Mouse (Mus musculus) liver, postnatal 0 days (tissue): ENCODE measurements around the gene Clasp1. TPM values are rescaled to one million over a fixed set of nuclear protein-coding genes. Genes with fewer than 3 reads are reported as not detected.
A peak's percentile ranks its signal among the peaks of the same experiment; 100 is the strongest.

ENCODE experiments used
- ATAC-seq: fragments of 200-750 bp; cut with Nextera tagmentation; 2 replicates; pipeline ENCODE4 v1.8.0; 2017; ENCODE audit warnings: mild to moderate bottlenecking, moderate library complexity
- DNase-seq: peaks from one replicate; pipeline ENCODE4 v3.0.0-alpha.2; 2016
- H3K27ac ChIP-seq: fragments of 300-500 bp; sonication (generic); 2 replicates; pipeline ENCODE4 v1.5.1; 2014; ENCODE audit warnings: antibody characterized with exemption, moderate library complexity, mild to moderate bottlenecking, low read depth
- H3K27me3 ChIP-seq: fragments of 300-500 bp; sonication (generic); 2 replicates; pipeline ENCODE4 v1.6.1; 2014; ENCODE audit warnings: low read length, control low read depth, mixed read lengths; ENCODE audit not compliant: insufficient read depth
- H3K36me3 ChIP-seq: fragments of 300-500 bp; sonication (generic); replicated peaks from 2 replicates; pipeline ENCODE4 v1.6.1; 2014; ENCODE audit warnings: mild to moderate bottlenecking, control low read depth, low read length, moderate library complexity, mixed read lengths; ENCODE audit not compliant: insufficient read depth
- H3K4me1 ChIP-seq: fragments of 300-500 bp; sonication (generic); 2 replicates; pipeline ENCODE4 v1.6.1; 2014; ENCODE audit warnings: antibody characterized with exemption, mild to moderate bottlenecking, control low read depth; ENCODE audit not compliant: insufficient read depth
- H3K4me2 ChIP-seq: fragments of 300-500 bp; sonication (generic); 2 replicates; pipeline ENCODE4 v1.6.1; 2014; ENCODE audit warnings: low read depth, mild to moderate bottlenecking, low read length, moderate library complexity, mixed read lengths
- H3K4me3 ChIP-seq: fragments of 300-500 bp; sonication (generic); 2 replicates; pipeline ENCODE4 v1.5.1; 2014; ENCODE audit warnings: low read depth, low read length
- H3K9ac ChIP-seq: fragments of 300-500 bp; sonication (generic); replicated peaks from 2 replicates; pipeline ENCODE4 v1.6.1; 2014; ENCODE audit warnings: mild to moderate bottlenecking, moderate library complexity
- H3K9me3 ChIP-seq: fragments of 300-500 bp; sonication (generic); 2 replicates; pipeline ENCODE4 v1.6.1; 2016; ENCODE audit warnings: mild to moderate bottlenecking, control low read depth, low read length, mixed read lengths
- CTCF ChIP-seq: sonication (generic); IDR thresholded peaks from 2 replicates; pipeline ENCODE4 v1.5.1; 2016; ENCODE audit warnings: antibody characterized with exemption, low read depth
- EP300 ChIP-seq: IDR thresholded peaks from 2 replicates; pipeline ENCODE4 v1.6.1; 2016; ENCODE audit warnings: antibody characterized with exemption, low read depth, mild to moderate bottlenecking
- WGBS: fragments of 180-500 bp; shearing (Covaris S2); extraction: QIAGEN DNeasy Blood & Tissue Kit; methylation state at CpG from one replicate; pipeline ENCODE4 v1.1.7; 2014; ENCODE audit not compliant: insufficient replicate concordance; 5-methylcytosine and 5-hydroxymethylcytosine counted together
- polyA plus RNA-seq: library from polyadenylated mRNA; unstranded; fragments of >200 nt; fragmentation: Nextera tagmentation; extraction: Ambion mirVana; gene quantifications from 2 replicates; pipeline ENCODE4 v1.2.1, GENCODE M21; 2015

Clasp1 gene
- polyA plus RNA-seq, 1 experiment from 2014 or later = 6.4 TPM

GRCm38 (mm10) chr1:118505746-118506145 lies 116.9 kb downstream of the Clasp1 start:
- Histone ChIP-seq H3K36me3 (peaks cover 82% of the 10 kb centered on the region), H3K4me3 (no peak overlapping the region), H3K4me1 (no peaks in the 10 kb centered on the region), H3K27ac (no peak overlapping the region), H3K4me2 (no peak overlapping the region), H3K9me3 (no peaks in the 10 kb centered on the region), H3K27me3 (no peaks in the 10 kb centered on the region), H3K9ac (no peak overlapping the region)
- 74% methylated on average over 1 of the region's 1 CpGs for WGBS
- no peak for ATAC-seq
- TF ChIP-seq EP300 (no peak), CTCF (peak; percentile 27)
- DNase-seq = no peak

- no peak for DNase-seq
- Histone ChIP-seq H3K27me3 (no peaks in the 10 kb centered on the region), H3K4me3 (no peak overlapping the region), H3K36me3 (peaks cover 71% of the 10 kb centered on the region), H3K4me2 (no peak overlapping the region), H3K9me3 (no peaks in the 10 kb centered on the region), H3K9ac (no peak overlapping the region), H3K4me1 (no peaks in the 10 kb centered on the region), H3K27ac (no peak overlapping the region)
- ATAC-seq = no peak
- TF ChIP-seq CTCF (no peak), EP300 (no peak)
- WGBS = 89% methylated on average over 3 of the region's 3 CpGs
Measured at GRCm38 (mm10) chr1:118510996-118511395, 122.1 kb downstream of the Clasp1 start.

- Histone ChIP-seq H3K27me3 (no peaks in the 10 kb centered on the region), H3K36me3 (peaks cover 71% of the 10 kb centered on the region), H3K9ac (no peak overlapping the region), H3K9me3 (no peaks in the 10 kb centered on the region), H3K4me1 (no peaks in the 10 kb centered on the region), H3K4me2 (no peak overlapping the region), H3K4me3 (no peak overlapping the region), H3K27ac (no peak overlapping the region)
- no peak for TF ChIP-seq EP300
- DNase-seq (no peak), ATAC-seq (no peak)
- WGBS = 88% methylated on average over 8 of the region's 8 CpGs
Measured at GRCm38 (mm10) chr1:118511738-118512530, 123.1 kb downstream of the Clasp1 start.

GRCm38 (mm10) chr1:118516256-118516655 lies 127.4 kb downstream of the Clasp1 start:
- no peak overlapping the region for H3K4me3 ChIP-seq
- H3K9me3 ChIP-seq = no peaks in the 10 kb centered on the region
- 85% methylated on average over 7 of the region's 7 CpGs for WGBS
- no peak for DNase-seq
- no peak for TF ChIP-seq CTCF
- no peak for TF ChIP-seq EP300
- no peak for ATAC-seq
- no peak overlapping the region for H3K4me2 ChIP-seq
- H3K9ac ChIP-seq = no peak overlapping the region
- H3K4me1 ChIP-seq = no peaks in the 10 kb centered on the region
- no peaks in the 10 kb centered on the region for H3K27me3 ChIP-seq
- H3K27ac ChIP-seq = no peak overlapping the region
- H3K36me3 ChIP-seq = peaks cover 52% of the 10 kb centered on the region

- Histone ChIP-seq H3K4me3 (no peak overlapping the region), H3K9ac (no peak overlapping the region), H3K27me3 (no peaks in the 10 kb centered on the region), H3K36me3 (peaks cover 51% of the 10 kb centered on the region), H3K4me1 (no peaks in the 10 kb centered on the region), H3K27ac (no peak overlapping the region), H3K4me2 (no peak overlapping the region), H3K9me3 (no peaks in the 10 kb centered on the region)
- 91% methylated on average over 6 of the region's 6 CpGs for WGBS
- no peak for TF ChIP-seq CTCF
- no peak for TF ChIP-seq EP300
- ATAC-seq (no peak), DNase-seq (no peak)
Measured at GRCm38 (mm10) chr1:118523161-118523560, 134.3 kb downstream of the Clasp1 start.

DNA sequence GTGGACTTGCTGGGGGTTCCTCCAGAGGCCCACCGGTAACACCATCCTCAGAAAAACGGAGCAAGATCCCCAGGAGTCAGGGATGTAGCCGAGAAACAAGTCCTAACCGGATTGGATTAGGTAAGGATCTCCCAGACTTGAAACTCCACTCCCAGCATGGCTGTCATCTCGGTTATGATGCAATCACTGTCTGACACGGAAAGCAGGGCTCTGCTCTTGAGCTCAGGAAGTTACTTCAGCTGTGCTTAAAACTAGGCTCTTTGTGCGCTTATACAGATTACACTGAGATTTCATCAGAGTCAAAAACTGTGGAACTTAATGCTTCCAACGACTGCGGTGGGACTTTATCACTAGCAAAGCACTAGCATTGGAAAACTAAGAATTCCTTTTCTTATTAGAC lies 136.5 kb downstream of the Clasp1 start:
- no peak overlapping the region for H3K4me2 ChIP-seq
- H3K4me1 ChIP-seq = no peaks in the 10 kb centered on the region
- H3K9me3 ChIP-seq = no peaks in the 10 kb centered on the region
- H3K9ac ChIP-seq = no peak overlapping the region
- peaks cover 52% of the 10 kb centered on the region for H3K36me3 ChIP-seq
- no peaks in the 10 kb centered on the region for H3K27me3 ChIP-seq
- ATAC-seq (no peak), DNase-seq (no peak)
- no peak overlapping the region for H3K4me3 ChIP-seq
- 70% methylated on average over 9 of the region's 9 CpGs for WGBS
- H3K27ac ChIP-seq = no peak overlapping the region
- no peak for TF ChIP-seq EP300
- no peak for TF ChIP-seq CTCF
